Mouse (Mus musculus) forebrain, embryonic 12.5 days (tissue): Measurements from ENCODE around the gene Colgalt2. TPM values are rescaled to one million over a fixed set of nuclear protein-coding genes. Genes with fewer than 3 reads are reported as not detected.

Source experiments
- ATAC-seq: fragments of 200-750 bp; cut with Nextera tagmentation; 2 replicates; pipeline ENCODE4 v1.8.0; 2017; ENCODE audit warnings: moderate TSS enrichment; ENCODE audit not compliant: low FRiP score
- H3K27ac ChIP-seq: fragments of 300-500 bp; sonication (generic); 2 replicates; pipeline ENCODE4 v1.5.1; 2016; ENCODE audit warnings: mild to moderate bottlenecking
- H3K27me3 ChIP-seq: fragments of 300-500 bp; sonication (generic); 2 replicates; pipeline ENCODE4 v1.6.1; 2016; ENCODE audit warnings: mild to moderate bottlenecking
- H3K36me3 ChIP-seq: fragments of 300-500 bp; sonication (generic); replicated peaks from 2 replicates; pipeline ENCODE4 v1.6.1; 2016; ENCODE audit warnings: mild to moderate bottlenecking
- H3K4me1 ChIP-seq: fragments of 300-500 bp; sonication (generic); 2 replicates; pipeline ENCODE4 v1.6.1; 2016
- H3K4me2 ChIP-seq: fragments of 300-500 bp; sonication (generic); 2 replicates; pipeline ENCODE4 v1.6.1; 2016; ENCODE audit warnings: mild to moderate bottlenecking, moderate library complexity
- H3K4me3 ChIP-seq: fragments of 300-500 bp; sonication (generic); replicated peaks from 2 replicates; pipeline ENCODE4 v1.5.1; 2016; ENCODE audit warnings: mild to moderate bottlenecking
- H3K9ac ChIP-seq: fragments of 300-500 bp; sonication (generic); 2 replicates; pipeline ENCODE4 v1.6.1; 2016; ENCODE audit warnings: mild to moderate bottlenecking
- H3K9me3 ChIP-seq: fragments of 300-500 bp; sonication (generic); 2 replicates; pipeline ENCODE4 v1.6.1; 2016
- WGBS: fragments of 180-500 bp; shearing (Covaris S2); methylation state at CpG from one replicate; pipeline ENCODE4 v1.1.7; 2016; 5-methylcytosine and 5-hydroxymethylcytosine counted together
- polyA plus RNA-seq: library from polyadenylated mRNA; unstranded; fragments of >200 nt; fragmentation: Nextera tagmentation; extraction: Ambion mirVana; gene quantifications from 2 replicates; pipeline ENCODE4 v1.2.1, GENCODE M21; 2016

Colgalt2 gene
- polyA plus RNA-seq, 1 experiment from 2014 or later = 2.1 TPM

GRCm38 (mm10) chr1:152549061-152549738, 149.6 kb downstream of the Colgalt2 start:
- Histone ChIP-seq H3K4me3 (no peak overlapping the region), H3K4me2 (no peak overlapping the region), H3K27ac (no peak overlapping the region), H3K9me3 (no peaks in the 10 kb centered on the region), H3K4me1 (no peaks in the 10 kb centered on the region), H3K36me3 (peaks cover 31% of the 10 kb centered on the region), H3K27me3 (no peaks in the 10 kb centered on the region), H3K9ac (no peak overlapping the region)
- no peak for ATAC-seq
- 91% methylated on average over 13 of the region's 13 CpGs for WGBS

- 88% methylated on average over 2 of the region's 2 CpGs for WGBS
- H3K36me3 ChIP-seq = peaks cover 27% of the 10 kb centered on the region
These were observed 150.9 kb downstream of the Colgalt2 start for GRCm38 (mm10) chr1:152550544-152550943.

GRCm38 (mm10) chr1:152550973-152551372, 151.3 kb downstream of the Colgalt2 start:
- Histone ChIP-seq H3K4me3 (no peak overlapping the region), H3K27me3 (no peaks in the 10 kb centered on the region), H3K36me3 (peaks cover 24% of the 10 kb centered on the region), H3K27ac (no peak overlapping the region), H3K4me2 (no peak overlapping the region), H3K4me1 (peaks cover 11% of the 10 kb centered on the region), H3K9me3 (no peaks in the 10 kb centered on the region), H3K9ac (no peak overlapping the region)
- no peak for ATAC-seq
- 85% methylated on average over 3 of the region's 3 CpGs for WGBS

More at GRCm38 (mm10) chr1:152550544-152550943, 150.9 kb downstream of the Colgalt2 start:
- no peak overlapping the region for H3K27ac ChIP-seq
- ATAC-seq = no peak
- H3K4me1 ChIP-seq = peaks cover 7% of the 10 kb centered on the region
- H3K9ac ChIP-seq = no peak overlapping the region
- H3K9me3 ChIP-seq = no peaks in the 10 kb centered on the region
- no peaks in the 10 kb centered on the region for H3K27me3 ChIP-seq
- no peak overlapping the region for H3K4me3 ChIP-seq
- H3K4me2 ChIP-seq = no peak overlapping the region

- no peaks in the 10 kb centered on the region for H3K9me3 ChIP-seq
- no peak overlapping the region for H3K9ac ChIP-seq
- H3K4me2 ChIP-seq = no peak overlapping the region
- no peaks in the 10 kb centered on the region for H3K27me3 ChIP-seq
- H3K27ac ChIP-seq = no peak overlapping the region
- H3K4me1 ChIP-seq = peaks cover 30% of the 10 kb centered on the region
- H3K36me3 ChIP-seq = peaks cover 13% of the 10 kb centered on the region; the same call in 1 of the 2 replicates
- 80% methylated on average over 15 of the region's 15 CpGs for WGBS
- no peak for ATAC-seq
- no peak overlapping the region for H3K4me3 ChIP-seq
These were observed 154.4 kb downstream of the Colgalt2 start for GRCm38 (mm10) chr1:152553912-152554547.

- 7% methylated on average over 7 of the region's 7 CpGs for WGBS
- no peak overlapping the region for H3K9ac ChIP-seq
- H3K4me1 ChIP-seq = peaks cover 30% of the 10 kb centered on the region
- peak overlapping the region; percentile 83 for H3K27ac ChIP-seq
- H3K9me3 ChIP-seq = no peaks in the 10 kb centered on the region
- H3K4me2 ChIP-seq = peak overlapping the region; percentile 15
- no peaks in the 10 kb centered on the region for H3K27me3 ChIP-seq
- H3K4me3 ChIP-seq = no peak overlapping the region
- peak; percentile 94 for ATAC-seq
- peaks cover 13% of the 10 kb centered on the region; the same call in 1 of the 2 replicates for H3K36me3 ChIP-seq
These were observed 156.4 kb downstream of the Colgalt2 start for GRCm38 (mm10) chr1:152555944-152556573.

- ATAC-seq = peak; percentile 80
- no peak overlapping the region for H3K9ac ChIP-seq
- H3K27me3 ChIP-seq = no peaks in the 10 kb centered on the region
- no peaks in the 10 kb centered on the region for H3K9me3 ChIP-seq
- 45% methylated on average over 14 of the region's 14 CpGs for WGBS
- peaks cover 35% of the 10 kb centered on the region for H3K4me1 ChIP-seq
- peaks cover 9% of the 10 kb centered on the region; the same call in 1 of the 2 replicates for H3K36me3 ChIP-seq
- H3K4me2 ChIP-seq = peak overlapping the region; percentile 15
- H3K27ac ChIP-seq = peak overlapping the region; percentile 83
- no peak overlapping the region for H3K4me3 ChIP-seq
These were observed 157.1 kb downstream of the Colgalt2 start for GRCm38 (mm10) chr1:152556576-152557281.

Other genes starting within 250 kb of the Colgalt2 start
- gene Tsen15, start 13.1 kb upstream of the Colgalt2 start, polyA plus RNA-seq = 52.0 and 57.4 TPM in 2 replicates